Mouse (Mus musculus) forebrain, postnatal 0 days (tissue): Measurements from ENCODE around the gene Kcnq5. TPM values are rescaled to one million over a fixed set of nuclear protein-coding genes. Genes with fewer than 3 reads are reported as not detected.

Experiments used
- ATAC-seq: fragments of 200-750 bp; cut with Nextera tagmentation; 2 replicates; pipeline ENCODE4 v1.8.0; 2017; ENCODE audit warnings: mild to moderate bottlenecking, moderate library complexity
- DNase-seq: peaks from one replicate; pipeline ENCODE4 v3.0.0-alpha.2; 2015
- H3K27ac ChIP-seq: fragments of 300-500 bp; sonication (generic); 2 replicates; pipeline ENCODE4 v1.5.1; 2014; ENCODE audit warnings: low read depth, mild to moderate bottlenecking, antibody characterized with exemption, low read length, moderate library complexity, mixed read lengths
- H3K27me3 ChIP-seq: fragments of 300-500 bp; sonication (generic); 2 replicates; pipeline ENCODE4 v1.6.1; 2014; ENCODE audit warnings: mild to moderate bottlenecking, low read length, mixed read lengths; ENCODE audit not compliant: insufficient read depth
- H3K36me3 ChIP-seq: fragments of 300-500 bp; sonication (generic); 2 replicates; pipeline ENCODE4 v1.6.1; 2014; ENCODE audit warnings: mild to moderate bottlenecking, moderate library complexity; ENCODE audit not compliant: insufficient read depth
- H3K4me1 ChIP-seq: fragments of 300-500 bp; sonication (generic); 2 replicates; pipeline ENCODE4 v1.6.1; 2014; ENCODE audit warnings: antibody characterized with exemption; ENCODE audit not compliant: insufficient read depth
- H3K4me2 ChIP-seq: fragments of 300-500 bp; sonication (generic); 2 replicates; pipeline ENCODE4 v1.6.1; 2014; ENCODE audit warnings: low read depth, mild to moderate bottlenecking, moderate library complexity
- H3K4me3 ChIP-seq: fragments of 300-500 bp; sonication (generic); 2 replicates; pipeline ENCODE4 v1.5.1; 2014; ENCODE audit warnings: low read depth, low read length, mixed read lengths
- H3K9ac ChIP-seq: fragments of 300-500 bp; sonication (generic); 2 replicates; pipeline ENCODE4 v1.6.1; 2014; ENCODE audit warnings: mild to moderate bottlenecking
- H3K9me3 ChIP-seq: fragments of 300-500 bp; sonication (generic); 2 replicates; pipeline ENCODE4 v1.6.1; 2016; ENCODE audit warnings: low read length
- CTCF ChIP-seq: sonication (generic); IDR thresholded peaks from 2 replicates; pipeline ENCODE4 v1.5.1; 2016; ENCODE audit warnings: antibody characterized with exemption, control low read depth, low read depth
- WGBS: fragments of 180-500 bp; shearing (Covaris S2); extraction: QIAGEN DNeasy Blood & Tissue Kit; methylation state at CpG from one replicate; pipeline ENCODE4 v1.1.7; 2014; 5-methylcytosine and 5-hydroxymethylcytosine counted together
- polyA plus RNA-seq: library from polyadenylated mRNA; unstranded; fragments of >200 nt; fragmentation: Nextera tagmentation; extraction: Ambion mirVana; gene quantifications from 2 replicates; pipeline ENCODE4 v1.2.1, GENCODE M21; 2015
- total RNA-seq: library from RNA; depleted of rRNA; stranded (reverse); fragments of >200 nt; gene quantifications from 2 replicates; pipeline ENCODE4 v1.2.3, GENCODE M21; 2014

Gene Kcnq5
- total and polyA plus RNA-seq, 2 experiments from 2014 or later, result 3.4 to 17.7 TPM

GRCm38 (mm10) chr1:21499815-21500534, 461.8 kb downstream of the Kcnq5 start:
- no peaks in the 10 kb centered on the region for H3K36me3 ChIP-seq
- 36% methylated on average over 10 of the region's 10 CpGs for WGBS
- no peaks in the 10 kb centered on the region for H3K9me3 ChIP-seq
- no peaks in the 10 kb centered on the region for H3K4me1 ChIP-seq
- no peak overlapping the region for H3K27ac ChIP-seq
- DNase-seq, result peak; percentile 9
- TF ChIP-seq CTCF, result no peak
- H3K27me3 ChIP-seq, result no peaks in the 10 kb centered on the region
- H3K4me2 ChIP-seq, result no peak overlapping the region
- H3K9ac ChIP-seq, result no peak overlapping the region
- ATAC-seq, result no peak
- no peak overlapping the region for H3K4me3 ChIP-seq

- no peak overlapping the region for H3K27ac ChIP-seq
- 85% methylated on average over 3 of the region's 3 CpGs for WGBS
- H3K9me3 ChIP-seq, result no peaks in the 10 kb centered on the region
- H3K36me3 ChIP-seq, result no peaks in the 10 kb centered on the region
- ATAC-seq (no peak), DNase-seq (no peak)
- no peak overlapping the region for H3K9ac ChIP-seq
- no peaks in the 10 kb centered on the region for H3K4me1 ChIP-seq
- H3K4me2 ChIP-seq, result no peak overlapping the region
- no peak for TF ChIP-seq CTCF
- H3K27me3 ChIP-seq, result no peaks in the 10 kb centered on the region
- no peak overlapping the region for H3K4me3 ChIP-seq
Measured at GRCm38 (mm10) chr1:21496307-21496706, 465.4 kb downstream of the Kcnq5 start.

- Histone ChIP-seq H3K4me2 (no peak overlapping the region), H3K9me3 (no peaks in the 10 kb centered on the region), H3K4me1 (no peaks in the 10 kb centered on the region), H3K4me3 (no peak overlapping the region), H3K9ac (no peak overlapping the region), H3K27ac (no peak overlapping the region), H3K36me3 (no peaks in the 10 kb centered on the region), H3K27me3 (no peaks in the 10 kb centered on the region)
- no peak for DNase-seq
- TF ChIP-seq CTCF, result no peak
- ATAC-seq, result no peak
- 91% methylated on average over 3 of the region's 3 CpGs for WGBS
Measured at GRCm38 (mm10) chr1:21488645-21489044, 473.1 kb downstream of the Kcnq5 start.

GRCm38 (mm10) chr1:21486266-21486665, 475.5 kb downstream of the Kcnq5 start:
- no peak for ATAC-seq
- WGBS, result 81% methylated on average over 5 of the region's 5 CpGs

GRCm38 (mm10) chr1:21469311-21469710, 492.4 kb downstream of the Kcnq5 start:
- Histone ChIP-seq H3K4me1 (no peaks in the 10 kb centered on the region), H3K9ac (no peak overlapping the region), H3K27ac (no peak overlapping the region), H3K9me3 (no peaks in the 10 kb centered on the region), H3K27me3 (no peaks in the 10 kb centered on the region), H3K36me3 (no peaks in the 10 kb centered on the region), H3K4me2 (no peak overlapping the region), H3K4me3 (no peak overlapping the region)
- TF ChIP-seq CTCF, result no peak
- no peak for DNase-seq
- 88% methylated on average over 6 of the region's 6 CpGs for WGBS
- ATAC-seq, result no peak

More at GRCm38 (mm10) chr1:21486266-21486665, 475.5 kb downstream of the Kcnq5 start:
- Histone ChIP-seq H3K36me3 (no peaks in the 10 kb centered on the region), H3K4me3 (no peak overlapping the region), H3K27ac (no peak overlapping the region), H3K9ac (no peak overlapping the region), H3K9me3 (no peaks in the 10 kb centered on the region), H3K4me2 (no peak overlapping the region), H3K4me1 (no peaks in the 10 kb centered on the region), H3K27me3 (no peaks in the 10 kb centered on the region)
- TF ChIP-seq CTCF, result no peak
- no peak for DNase-seq

- no peak overlapping the region for H3K4me2 ChIP-seq
- H3K9ac ChIP-seq, result no peak overlapping the region
- DNase-seq (no peak), ATAC-seq (no peak)
- no peaks in the 10 kb centered on the region for H3K27me3 ChIP-seq
- no peaks in the 10 kb centered on the region for H3K9me3 ChIP-seq
- no peak overlapping the region for H3K27ac ChIP-seq
- H3K4me3 ChIP-seq, result no peak overlapping the region
- TF ChIP-seq CTCF, result no peak
- no peaks in the 10 kb centered on the region for H3K36me3 ChIP-seq
- no peaks in the 10 kb centered on the region for H3K4me1 ChIP-seq
- WGBS, result 86% methylated on average over 4 of the region's 4 CpGs
Measured at GRCm38 (mm10) chr1:21466431-21466830, 495.3 kb downstream of the Kcnq5 start.

GRCm38 (mm10) chr1:21460941-21461689, 500.6 kb downstream of the Kcnq5 start:
- ATAC-seq, result peak; percentile 93
- Histone ChIP-seq H3K36me3 (no peaks in the 10 kb centered on the region), H3K9ac (no peak overlapping the region), H3K4me1 (no peaks in the 10 kb centered on the region), H3K9me3 (no peaks in the 10 kb centered on the region), H3K4me2 (peak overlapping the region; percentile 31; the same call in 1 of the 2 replicates), H3K4me3 (peak overlapping the region; percentile 14; the same call in 1 of the 2 replicates), H3K27ac (no peak overlapping the region), H3K27me3 (no peaks in the 10 kb centered on the region)
- TF ChIP-seq CTCF, result peak; percentile 89
- DNase-seq, result peak; percentile 86
- WGBS, result 40% methylated on average over 18 of the region's 18 CpGs
